Mouse (Mus musculus) G1E (cell line): ENCODE measurements around the gene Entr1. TPM values are rescaled to one million over a fixed set of nuclear protein-coding genes. Genes with fewer than 3 reads are reported as not detected.

Experiments
- ATAC-seq: 2 replicates; pipeline ENCODE4 v1.8.0; 2016; ENCODE audit warnings: mild to moderate bottlenecking; ENCODE audit not compliant: insufficient number of reproducible peaks, poor library complexity, low FRiP score, severe bottlenecking; ENCODE audit errors: extremely low read depth
- DNase-seq: peaks from one replicate; pipeline ENCODE4 v3.0.0; 2012; ENCODE audit warnings: low spot score
- H3K27me3 ChIP-seq: 2 replicates; pipeline ENCODE4 v1.6.1; 2012; ENCODE audit warnings: mild to moderate bottlenecking, low read length, inconsistent platforms; ENCODE audit not compliant: insufficient read depth
- H3K36me3 ChIP-seq: replicated peaks from 2 replicates; pipeline ENCODE3; 2012; ENCODE audit warnings: mild to moderate bottlenecking, inconsistent platforms
- H3K4me1 ChIP-seq: 2 replicates; pipeline ENCODE4 v1.6.1; 2012; ENCODE audit warnings: low read depth, low read length, inconsistent platforms, mixed read lengths; ENCODE audit not compliant: insufficient read depth
- H3K4me3 ChIP-seq: 2 replicates; pipeline ENCODE4 v1.5.1; 2012; ENCODE audit warnings: low read depth, mild to moderate bottlenecking, inconsistent platforms, low read length, moderate library complexity, mixed read lengths
- H3K9me3 ChIP-seq: replicated peaks from 2 replicates; pipeline ENCODE4 v1.6.1; 2012; ENCODE audit warnings: inconsistent platforms
- CTCF ChIP-seq: IDR thresholded peaks from 2 replicates; pipeline ENCODE4 v1.5.1; 2012; ENCODE audit warnings: low read depth, low read length, inconsistent platforms, mixed read lengths
- GATA1 ChIP-seq: IDR thresholded peaks from 2 replicates; pipeline ENCODE4 v1.6.1; 2012; ENCODE audit warnings: borderline replicate concordance, low read length, inconsistent platforms, mixed read lengths
- GATA2 ChIP-seq: IDR thresholded peaks from 2 replicates; pipeline ENCODE4 v1.6.1; 2012; ENCODE audit warnings: low read depth, low read length, inconsistent platforms, borderline replicate concordance
- POLR2AphosphoS5 ChIP-seq: IDR thresholded peaks from 2 replicates; pipeline ENCODE4 v1.6.1; 2012; ENCODE audit warnings: low read depth, low read length, inconsistent platforms; ENCODE audit not compliant: insufficient replicate concordance
- TAL1 ChIP-seq: conservative IDR thresholded peaks from 2 replicates; pipeline ENCODE4 v1.6.1; 2012; ENCODE audit warnings: low read depth, low read length, inconsistent platforms, mixed read lengths
- polyA plus RNA-seq: library from polyadenylated mRNA; stranded (reverse); fragments of >175 nt; gene quantifications from 2 replicates; pipeline ENCODE4 v1.2.3, GENCODE M21; 2012
- total RNA-seq, 2 experiments: library from RNA; stranded (forward) in 1 of 2; stranded (reverse) in 1 of 2; fragments of 200-1000 nt in 1 of 2; fragments of >200 nt in 1 of 2; fragmentation: Nextera tagmentation in 1 of 2; gene quantifications; 2 replicates each; pipeline ENCODE4 v1.2.3; 2014 to 2017

Gene Entr1
- total and polyA plus RNA-seq, 3 experiments: 56.5 to 68.2 (median 58.2) TPM

DNA sequence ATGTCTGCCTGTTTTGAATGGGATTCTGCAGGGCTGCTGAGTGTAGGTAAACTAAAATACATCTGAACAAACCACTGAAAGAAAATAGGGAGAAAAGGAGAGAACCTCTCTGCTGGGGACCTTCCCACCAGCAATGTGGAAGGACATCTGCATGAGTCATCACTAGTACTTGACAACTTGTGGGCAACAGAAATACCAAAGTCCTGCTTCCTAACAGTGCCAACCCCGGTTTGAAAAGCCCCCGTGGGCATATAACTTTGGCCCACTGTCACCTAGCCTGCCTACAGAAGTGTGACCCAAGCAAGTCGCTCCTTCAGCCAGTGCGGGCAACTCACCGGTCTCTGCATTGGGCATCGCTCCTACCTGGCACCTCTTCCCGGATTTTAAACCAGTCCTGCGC is 16.7 kb downstream of the Entr1 start:
- Histone ChIP-seq H3K36me3 (peaks cover 100% of the 10 kb centered on the region), H3K27me3 (no peaks in the 10 kb centered on the region), H3K9me3 (no peaks in the 10 kb centered on the region), H3K4me1 (no peaks in the 10 kb centered on the region), H3K4me3 (no peak overlapping the region)
- ATAC-seq (no peak), DNase-seq (no peak)
- TF ChIP-seq GATA2 (no peak), CTCF (no peak), POLR2AphosphoS5 (no peak), GATA1 (no peak), TAL1 (no peak)

- H3K4me1 ChIP-seq: no peaks in the 10 kb centered on the region
- ATAC-seq (no peak), DNase-seq (no peak)
- no peaks in the 10 kb centered on the region for H3K27me3 ChIP-seq
- no peak overlapping the region for H3K4me3 ChIP-seq
- no peaks in the 10 kb centered on the region for H3K9me3 ChIP-seq
- TF ChIP-seq GATA2 (no peak), GATA1 (no peak), TAL1 (no peak), CTCF (no peak), POLR2AphosphoS5 (no peak)
- peaks cover 100% of the 10 kb centered on the region for H3K36me3 ChIP-seq
These were observed 20.5 kb downstream of the Entr1 start for GRCm38 (mm10) chr2:26368572-26368971.

- no peaks in the 10 kb centered on the region for H3K9me3 ChIP-seq
- ATAC-seq (no peak), DNase-seq (no peak)
- no peaks in the 10 kb centered on the region for H3K4me1 ChIP-seq
- TF ChIP-seq GATA1 (no peak), POLR2AphosphoS5 (no peak), TAL1 (no peak), CTCF (no peak), GATA2 (no peak)
- H3K36me3 ChIP-seq: peaks cover 100% of the 10 kb centered on the region
- H3K4me3 ChIP-seq: no peak overlapping the region
- H3K27me3 ChIP-seq: no peaks in the 10 kb centered on the region
These were observed 21.2 kb downstream of the Entr1 start for GRCm38 (mm10) chr2:26367911-26368310.

DNA sequence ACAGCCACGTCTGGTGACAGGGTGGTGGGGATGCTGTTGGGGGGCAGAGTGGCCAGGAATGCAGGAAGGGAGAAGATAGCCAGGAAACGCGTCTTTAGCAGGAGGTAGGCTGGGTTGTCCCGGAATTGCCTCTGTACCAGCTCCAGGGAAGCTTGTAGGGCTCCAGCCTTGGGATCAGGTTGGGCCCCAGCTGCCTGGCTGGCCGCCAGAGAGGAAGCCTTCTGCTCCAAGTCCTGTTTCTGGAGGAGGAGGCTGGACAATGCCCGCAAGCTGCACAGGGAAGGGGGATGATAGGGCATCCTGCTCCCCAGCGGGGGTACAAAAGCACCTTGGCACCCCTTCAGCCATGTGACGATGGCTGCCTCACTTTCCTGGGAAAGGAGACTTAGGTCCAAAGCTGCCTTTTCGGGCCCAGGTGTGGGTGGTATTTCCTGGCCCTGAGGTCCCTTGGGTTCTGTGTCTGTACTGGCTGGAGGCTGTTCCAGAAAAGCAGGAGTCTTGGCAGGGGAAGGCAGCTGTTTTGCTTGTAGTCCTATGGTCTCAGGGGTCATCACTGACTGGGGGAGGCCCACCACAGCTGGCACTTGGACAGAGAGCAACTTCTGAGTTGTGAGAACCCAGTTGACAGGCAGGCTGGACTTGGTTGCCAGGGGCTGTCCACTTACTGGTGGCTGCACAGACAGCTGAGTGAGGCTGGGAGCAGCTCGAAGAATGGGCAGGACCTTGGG is 24.2 kb downstream of the Entr1 start:
- Histone ChIP-seq H3K4me1 (peaks cover 6% of the 10 kb centered on the region; the same call in 1 of the 2 replicates), H3K36me3 (peaks cover 95% of the 10 kb centered on the region), H3K9me3 (no peaks in the 10 kb centered on the region), H3K4me3 (no peak overlapping the region), H3K27me3 (no peaks in the 10 kb centered on the region)
- TF ChIP-seq GATA1 (no peak), CTCF (no peak), GATA2 (no peak), TAL1 (no peak), POLR2AphosphoS5 (no peak)
- ATAC-seq (no peak), DNase-seq (no peak)

DNA sequence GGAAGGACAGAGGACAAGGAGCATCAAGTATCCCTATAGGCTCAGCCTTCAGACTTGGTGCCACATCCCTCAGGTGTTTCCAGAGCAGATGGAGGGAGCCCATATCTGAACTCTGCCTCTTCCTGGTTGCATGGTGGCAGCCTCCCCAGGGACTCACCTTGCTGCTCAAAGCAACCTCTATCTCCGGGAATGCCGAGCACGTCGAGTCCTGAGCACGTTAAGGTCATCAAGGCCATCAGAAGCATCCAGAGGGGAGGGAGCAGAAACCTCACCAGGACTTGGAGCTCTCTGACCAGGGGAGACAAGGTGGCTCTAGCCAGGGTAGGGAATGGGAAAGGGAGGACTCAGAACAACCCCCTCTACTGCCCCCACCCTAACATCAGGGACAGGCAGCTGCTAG is 25.6 kb downstream of the Entr1 start:
- Histone ChIP-seq H3K4me1 (peaks cover 6% of the 10 kb centered on the region; the same call in 1 of the 2 replicates), H3K27me3 (peaks cover 8% of the 10 kb centered on the region; the same call in 1 of the 2 replicates), H3K4me3 (no peak overlapping the region), H3K36me3 (peaks cover 80% of the 10 kb centered on the region), H3K9me3 (no peaks in the 10 kb centered on the region)
- ATAC-seq (no peak), DNase-seq (no peak)
- TF ChIP-seq TAL1 (no peak), GATA2 (no peak), CTCF (no peak), POLR2AphosphoS5 (no peak), GATA1 (no peak)

- Histone ChIP-seq H3K27me3 (peaks cover 9% of the 10 kb centered on the region; the same call in 1 of the 2 replicates), H3K4me3 (no peak overlapping the region), H3K36me3 (peaks cover 76% of the 10 kb centered on the region), H3K9me3 (no peaks in the 10 kb centered on the region), H3K4me1 (peaks cover 6% of the 10 kb centered on the region; the same call in 1 of the 2 replicates)
- ATAC-seq: no peak
- TF ChIP-seq GATA2 (no peak), TAL1 (no peak), GATA1 (no peak), CTCF (no peak), POLR2AphosphoS5 (no peak)
- no peak for DNase-seq
These were observed 26.1 kb downstream of the Entr1 start for GRCm38 (mm10) chr2:26362991-26363390.
